Mouse (Mus musculus): ENCODE results near the gene Vmn1r11. TPM values are rescaled to one million over a fixed set of nuclear protein-coding genes. Genes with fewer than 3 reads are reported as not detected.

The Vmn1r11 gene
- total RNA-seq (2023; ENCODE audit: inconsistent age) = not detected in 4 replicates

DNA sequence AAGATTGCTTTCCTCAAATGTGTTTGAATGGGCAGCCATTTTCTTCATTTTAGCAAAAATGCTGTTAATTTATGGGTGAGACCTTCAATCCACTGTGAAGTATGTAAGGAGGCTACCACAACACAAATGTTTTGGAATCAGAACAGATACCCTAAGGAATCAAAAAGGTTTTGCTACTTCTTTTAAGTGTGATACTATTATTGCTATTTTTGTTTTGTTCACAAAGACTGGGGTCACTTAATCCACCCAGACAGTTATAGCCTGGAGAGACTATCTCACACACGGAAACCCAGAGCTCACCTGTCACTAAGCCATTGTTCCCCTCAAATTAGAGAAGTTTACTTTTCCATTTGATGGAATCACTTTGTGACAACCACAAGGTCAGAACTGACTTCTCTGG lies at the start of gene Vmn1r11:
TSS of gene Vmn1r11 (plus strand) at position 301 of the 400 bp plus-strand sequence.

DNA sequence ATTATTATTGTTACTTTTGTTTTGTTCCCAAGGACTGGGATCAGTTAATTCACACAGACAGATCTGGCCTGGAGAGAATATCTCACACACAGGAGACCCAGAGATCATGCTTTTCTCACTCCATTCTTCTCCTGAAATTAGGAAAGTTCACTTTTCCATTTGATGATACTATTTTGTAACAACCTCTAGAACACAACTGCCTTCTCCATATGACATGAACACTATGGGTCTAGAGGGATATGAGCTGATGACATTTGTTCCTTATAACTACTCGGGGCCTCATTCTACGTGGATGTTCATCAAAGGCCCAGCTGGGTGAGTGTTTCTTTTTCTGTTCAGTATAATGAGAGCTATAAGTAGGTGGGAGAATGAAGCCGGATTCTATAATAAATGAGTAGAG lies 24.1 kb upstream of the Vmn1r11 start, which contains the start of gene Vmn1r10:
TSS of gene Vmn1r10 (plus strand) at position 301 of the 400 bp plus-strand sequence.

DNA sequence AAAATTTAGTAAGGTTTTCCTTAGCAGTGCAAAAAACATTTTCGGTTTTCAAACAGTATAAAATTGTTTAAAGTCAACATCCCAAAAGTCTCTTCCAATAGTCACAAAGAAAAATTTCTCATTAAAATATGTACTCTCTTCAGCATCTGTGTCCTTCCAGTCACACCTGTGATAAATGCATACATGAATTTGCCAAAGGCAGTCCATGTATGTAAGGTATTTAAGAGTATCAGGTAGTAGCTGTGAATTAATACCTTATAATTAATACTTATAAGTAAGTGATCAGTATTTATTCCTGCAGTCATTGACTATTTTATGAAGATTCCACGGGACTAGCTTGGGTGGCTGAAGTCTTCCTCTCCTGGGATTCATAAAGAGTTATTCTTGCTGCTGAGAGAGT lies 23.4 kb downstream of the Vmn1r11 start, which contains the start of gene Vmn1r12:
TSS of gene Vmn1r12 (plus strand) at position 301 of the 400 bp plus-strand sequence.

Other genes with a start within 250 kb of the Vmn1r11 start
- gene Nt5c3, start 209.5 kb upstream of the Vmn1r11 start, total RNA-seq (2023; ENCODE audit: inconsistent age) = 52.4 to 60.6 TPM (median 55.3 TPM) in 4 replicates
- gene Vmn1r4, start 209.4 kb upstream of the Vmn1r11 start, total RNA-seq (2023; ENCODE audit: inconsistent age) = 0.35 TPM in 1 of 4 replicates, not detected in the others
- not detected in 4 replicates for gene Vmn1r5, start 163.2 kb upstream of the Vmn1r11 start, total RNA-seq (2023; ENCODE audit: inconsistent age)
- not detected in 4 replicates for gene Vmn1r6, start 136.2 kb upstream of the Vmn1r11 start, total RNA-seq (2023; ENCODE audit: inconsistent age)
- not detected in 4 replicates for gene Vmn1r7, start 108.1 kb upstream of the Vmn1r11 start, total RNA-seq (2023; ENCODE audit: inconsistent age)
- gene Vmn1r8, start 101.2 kb upstream of the Vmn1r11 start, total RNA-seq (2023; ENCODE audit: inconsistent age) = not detected in 4 replicates
- not detected in 4 replicates for gene Vmn1r9, start 66.7 kb upstream of the Vmn1r11 start, total RNA-seq (2023; ENCODE audit: inconsistent age)
- gene Vmn1r10, start 24.0 kb upstream of the Vmn1r11 start, total RNA-seq (2023; ENCODE audit: inconsistent age) = not detected in 4 replicates
- 0.06 TPM in 1 of 4 replicates, not detected in the others for gene Vmn1r12, start 23.5 kb downstream of the Vmn1r11 start, total RNA-seq (2023; ENCODE audit: inconsistent age)
- gene Vmn1r13, start 69.8 kb downstream of the Vmn1r11 start, total RNA-seq (2023; ENCODE audit: inconsistent age) = not detected in 4 replicates
- gene Vmn1r14, start 98.2 kb downstream of the Vmn1r11 start, total RNA-seq (2023; ENCODE audit: inconsistent age) = not detected in 4 replicates
- gene Vmn1r15, start 124.5 kb downstream of the Vmn1r11 start, total RNA-seq (2023; ENCODE audit: inconsistent age) = not detected in 4 replicates
- gene Vmn1r16, start 196.0 kb downstream of the Vmn1r11 start, total RNA-seq (2023; ENCODE audit: inconsistent age) = not detected in 4 replicates
- gene Vmn1r17, start 230.3 kb downstream of the Vmn1r11 start, total RNA-seq (2023; ENCODE audit: inconsistent age) = not detected in 4 replicates

Data from B cell, adult (primary cell).